Mouse (Mus musculus) cerebellum, adult 18-20 months (tissue): ENCODE data around the gene Zfp872.
"Not testable (repeated sequence)": the region's sequence is repeated elsewhere in the genome, so short reads cannot be mapped to it uniquely, and the experiment has no call there.

Experiments
- DNase-seq, 2 experiments: peaks; one replicate each; pipeline ENCODE4 v3.0.0; 2021

The Zfp872 gene

GRCm38 (mm10) chr9:22188025-22188611, at the start of gene Zfp872:
Zfp872 (plus strand) TSS chr9:22188090.
- DNase-seq = peak; percentile 75 to 82

- peak; percentile 49 to 69 for DNase-seq
Measured at GRCm38 (mm10) chr9:22138480-22138879, 49.4 kb upstream of the Zfp872 start.

GRCm38 (mm10) chr9:22139746-22140145, 48.1 kb upstream of the Zfp872 start:
- peak; percentile 74 to 84 for DNase-seq

- DNase-seq = peak; percentile 89 to 94
Measured at GRCm38 (mm10) chr9:22143108-22144037, 44.5 kb upstream of the Zfp872 start.

- DNase-seq = no peak
Measured at GRCm38 (mm10) chr9:22144304-22144965, 43.5 kb upstream of the Zfp872 start.

GRCm38 (mm10) chr9:22149426-22150248, 38.3 kb upstream of the Zfp872 start:
- no peak for DNase-seq

GRCm38 (mm10) chr9:22150249-22150693, 37.6 kb upstream of the Zfp872 start:
- DNase-seq = not testable (repeated sequence)

GRCm38 (mm10) chr9:22150946-22151345, 36.9 kb upstream of the Zfp872 start:
- DNase-seq = no peak

- DNase-seq = no peak
Measured at GRCm38 (mm10) chr9:22153810-22154209, 34.1 kb upstream of the Zfp872 start.

GRCm38 (mm10) chr9:22155614-22156013, 32.3 kb upstream of the Zfp872 start:
- DNase-seq = peak; percentile 76 to 81

GRCm38 (mm10) chr9:22156497-22157245, 31.2 kb upstream of the Zfp872 start, which contains the start of gene Pigyl:
Pigyl (plus strand) TSS chr9:22156846.
- DNase-seq = peak; percentile 99 to 100

GRCm38 (mm10) chr9:22157516-22158265, 30.2 kb upstream of the Zfp872 start:
- peak; percentile 44 to 55 for DNase-seq

GRCm38 (mm10) chr9:22161299-22161698, 26.6 kb upstream of the Zfp872 start:
- no peak for DNase-seq

GRCm38 (mm10) chr9:22162305-22162704, 25.6 kb upstream of the Zfp872 start:
- no peak for DNase-seq

- no peak for DNase-seq
Measured at GRCm38 (mm10) chr9:22162912-22163311, 25.0 kb upstream of the Zfp872 start.

- peak; percentile 60 to 64 for DNase-seq
Measured at GRCm38 (mm10) chr9:22164711-22165668, 22.9 kb upstream of the Zfp872 start.

- no peak for DNase-seq
Measured at GRCm38 (mm10) chr9:22165964-22166363, 21.9 kb upstream of the Zfp872 start.

- DNase-seq = no peak
Measured at GRCm38 (mm10) chr9:22166686-22167085, 21.2 kb upstream of the Zfp872 start.

- no peak for DNase-seq
Measured at GRCm38 (mm10) chr9:22167751-22168150, 20.1 kb upstream of the Zfp872 start.

- DNase-seq = no peak
Measured at GRCm38 (mm10) chr9:22169327-22169726, 18.6 kb upstream of the Zfp872 start.
